Mouse (Mus musculus) lung, adult 2 months (tissue): ENCODE results near the gene Gm17622.

ENCODE experiments used
- CTCF ChIP-seq: fragments of 200-500 bp; IDR thresholded peaks from 2 replicates; pipeline ENCODE4 v1.5.1; 2011; ENCODE audit warnings: mild to moderate bottlenecking, low read length, control low read depth; ENCODE audit not compliant: insufficient read depth
- POLR2A ChIP-seq: fragments of 200-500 bp; IDR thresholded peaks from 2 replicates; pipeline ENCODE4 v1.6.1; 2011; ENCODE audit warnings: low read depth, mild to moderate bottlenecking, control low read depth, low read length, borderline replicate concordance; ENCODE audit errors: extremely low read depth

- TF ChIP-seq CTCF (no peak), POLR2A (no peak)
Measured at GRCm38 (mm10) chr13:96470957-96471356, 19.6 kb upstream of the Gm17622 start, which contains the start of gene Ankdd1b.
